Mouse (Mus musculus): ENCODE results near the gene Zbtb7a. TPM values are rescaled to one million over a fixed set of nuclear protein-coding genes. Genes with fewer than 3 reads are reported as not detected.
A peak's percentile ranks its signal among the peaks of the same experiment; 100 is the strongest.

The Zbtb7a gene
- polyA plus RNA-seq, 1 experiment from 2014 or later, result 26.6 TPM

DNA sequence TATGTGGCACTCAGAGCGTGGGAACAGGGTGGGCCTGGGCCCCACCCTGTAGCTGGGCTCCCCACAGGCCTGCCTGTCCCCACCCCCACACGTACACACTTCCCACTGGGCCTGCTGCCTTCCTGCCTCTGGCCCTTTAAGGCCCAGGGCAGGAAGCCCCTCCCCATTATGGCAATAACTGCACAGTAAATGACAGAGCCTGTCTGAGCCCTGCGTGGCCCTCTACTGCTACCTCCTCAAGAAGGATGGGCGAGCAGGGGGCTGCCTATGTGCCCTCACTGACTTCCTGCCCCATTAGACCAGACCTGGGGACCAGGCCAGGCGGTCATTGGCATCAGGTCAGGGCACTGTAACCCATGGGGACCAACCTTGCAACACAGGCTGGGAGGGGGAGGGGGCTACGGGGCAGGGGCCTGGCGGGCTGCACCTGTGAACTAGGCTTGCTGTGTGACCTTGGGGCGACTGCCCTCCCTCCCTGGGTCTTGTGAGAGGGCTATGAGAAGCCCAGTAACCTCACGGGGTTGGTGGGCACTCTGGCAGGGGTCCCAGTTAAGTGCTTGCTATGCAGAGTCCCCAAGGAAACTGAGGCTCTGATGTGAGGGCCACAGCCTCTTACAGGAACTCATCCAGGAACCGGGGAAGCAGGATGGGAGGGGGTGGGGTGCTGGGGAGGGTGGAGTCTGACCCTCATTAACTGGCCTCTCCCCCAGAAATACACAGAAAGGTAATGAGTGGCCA lies 5.9 kb downstream of the Zbtb7a start:
- peak overlapping the region; percentile 81 for H3K4me3 ChIP-seq (replicated peaks)
- WGBS, result 43% methylated on average over 10 of the region's 10 CpGs
- no peaks in the 10 kb centered on the region for H3K9me3 ChIP-seq (replicated peaks)
- ATAC-seq (replicated peaks; ENCODE audit: low FRiP score), result no peak
- H3K4me1 ChIP-seq, result peaks cover 52% of the 10 kb centered on the region
- H3K36me3 ChIP-seq, result peaks cover 34% of the 10 kb centered on the region
- peak overlapping the region; percentile 94 for H3K4me2 ChIP-seq
- no peaks in the 10 kb centered on the region for H3K27me3 ChIP-seq
- H3K9ac ChIP-seq, result peak overlapping the region; percentile 87; the same call in 1 of the 2 replicates
- 0 out of 2 replicates have a peak overlapping the region, but pooled peaks have one; percentile 92 for H3K27ac ChIP-seq

GRCm38 (mm10) chr10:81141455-81142210 lies 6.6 kb downstream of the Zbtb7a start:
- H3K4me3 ChIP-seq (replicated peaks), result peak overlapping the region; percentile 81

DNA sequence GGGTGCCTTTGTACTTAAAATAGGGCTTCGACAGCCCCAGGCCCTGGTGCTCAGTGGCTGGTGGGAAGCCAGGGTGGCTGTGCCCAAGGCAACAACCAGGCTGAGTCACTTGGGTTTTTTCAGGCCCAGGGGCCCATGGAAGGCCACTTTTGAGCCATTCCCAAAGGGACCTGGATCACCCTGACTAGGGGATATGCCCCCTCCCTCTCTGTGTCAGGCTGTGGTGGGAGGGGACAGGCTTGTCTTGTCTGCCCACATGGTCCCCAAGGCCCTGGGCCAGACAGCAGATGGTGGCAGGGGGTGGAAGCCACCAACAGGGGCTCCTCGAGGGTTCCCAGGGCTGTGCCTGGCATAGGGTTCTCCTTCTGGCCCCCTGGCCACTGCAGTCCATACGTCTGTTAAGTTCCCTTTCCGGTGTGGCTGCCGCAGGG lies 7.5 kb downstream of the Zbtb7a start:
- Histone ChIP-seq H3K9ac (no peak overlapping the region), H3K36me3 (peaks cover 51% of the 10 kb centered on the region), H3K9me3 (replicated peaks) (no peaks in the 10 kb centered on the region), H3K4me1 (peaks cover 49% of the 10 kb centered on the region), H3K27ac (0 out of 2 replicates have a peak overlapping the region, but pooled peaks have one; percentile 22), H3K27me3 (no peaks in the 10 kb centered on the region), H3K4me3 (replicated peaks) (no peak overlapping the region), H3K4me2 (no peak overlapping the region)
- 74% methylated on average over 5 of the region's 5 CpGs for WGBS
- no peak for ATAC-seq (replicated peaks; ENCODE audit: low FRiP score)

More at GRCm38 (mm10) chr10:81141455-81142210, 6.6 kb downstream of the Zbtb7a start:
- 80% methylated on average over 7 of the region's 7 CpGs for WGBS
- Histone ChIP-seq H3K4me2 (peak overlapping the region; percentile 94), H3K9ac (peak overlapping the region; percentile 17; the same call in 1 of the 2 replicates), H3K27me3 (no peaks in the 10 kb centered on the region), H3K9me3 (replicated peaks) (no peaks in the 10 kb centered on the region), H3K27ac (peak overlapping the region; percentile 18; the same call in 1 of the 2 replicates), H3K4me1 (peaks cover 49% of the 10 kb centered on the region), H3K36me3 (peaks cover 41% of the 10 kb centered on the region)
- no peak for ATAC-seq (replicated peaks; ENCODE audit: low FRiP score)

GRCm38 (mm10) chr10:81143157-81143633 lies 8.2 kb downstream of the Zbtb7a start:
- peaks cover 57% of the 10 kb centered on the region for H3K36me3 ChIP-seq
- WGBS, result 94% methylated on average over 7 of the region's 7 CpGs
- peaks cover 49% of the 10 kb centered on the region for H3K4me1 ChIP-seq
- no peak overlapping the region for H3K9ac ChIP-seq
- ATAC-seq (replicated peaks; ENCODE audit: low FRiP score), result no peak
- no peak overlapping the region for H3K4me3 ChIP-seq (replicated peaks)
- H3K27me3 ChIP-seq, result no peaks in the 10 kb centered on the region
- no peak overlapping the region for H3K4me2 ChIP-seq
- H3K9me3 ChIP-seq (replicated peaks), result no peaks in the 10 kb centered on the region
- H3K27ac ChIP-seq, result 0 out of 2 replicates have a peak overlapping the region, but pooled peaks have one; percentile 22

DNA sequence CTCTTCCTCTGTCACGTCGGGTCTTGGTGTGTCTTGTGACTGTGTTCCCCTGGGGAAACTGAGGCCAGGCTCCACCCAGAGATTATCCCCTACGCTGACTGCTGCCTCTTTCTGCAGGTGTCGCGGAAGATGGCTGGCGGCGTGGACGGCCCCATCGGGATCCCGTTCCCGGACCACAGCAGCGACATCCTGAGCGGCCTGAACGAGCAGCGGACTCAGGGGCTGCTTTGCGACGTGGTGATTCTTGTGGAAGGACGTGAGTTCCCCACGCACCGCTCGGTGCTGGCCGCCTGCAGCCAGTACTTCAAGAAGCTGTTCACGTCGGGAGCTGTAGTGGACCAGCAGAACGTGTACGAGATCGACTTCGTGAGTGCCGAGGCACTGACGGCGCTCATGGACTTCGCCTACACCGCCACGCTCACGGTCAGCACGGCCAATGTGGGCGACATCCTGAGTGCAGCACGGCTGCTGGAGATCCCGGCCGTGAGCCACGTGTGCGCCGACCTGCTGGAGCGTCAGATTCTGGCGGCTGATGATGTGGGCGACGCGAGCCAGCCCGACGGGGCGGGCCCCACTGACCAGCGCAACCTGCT lies 8.9 kb downstream of the Zbtb7a start:
- Histone ChIP-seq H3K9ac (no peak overlapping the region), H3K9me3 (replicated peaks) (no peaks in the 10 kb centered on the region), H3K27ac (no peak overlapping the region), H3K36me3 (peaks cover 64% of the 10 kb centered on the region), H3K27me3 (no peaks in the 10 kb centered on the region), H3K4me2 (no peak overlapping the region), H3K4me3 (replicated peaks) (no peak overlapping the region), H3K4me1 (peaks cover 41% of the 10 kb centered on the region)
- ATAC-seq (replicated peaks; ENCODE audit: low FRiP score), result no peak
- 97% methylated on average over 52 of the region's 52 CpGs for WGBS

GRCm38 (mm10) chr10:81144667-81145066 lies 9.6 kb downstream of the Zbtb7a start:
- no peak overlapping the region for H3K4me3 ChIP-seq (replicated peaks)
- no peak overlapping the region for H3K27ac ChIP-seq
- H3K4me2 ChIP-seq, result no peak overlapping the region
- H3K4me1 ChIP-seq, result peaks cover 34% of the 10 kb centered on the region
- ATAC-seq (replicated peaks; ENCODE audit: low FRiP score), result no peak
- no peaks in the 10 kb centered on the region for H3K9me3 ChIP-seq (replicated peaks)
- H3K9ac ChIP-seq, result no peak overlapping the region
- 84% methylated on average over 27 of the region's 27 CpGs for WGBS
- no peaks in the 10 kb centered on the region for H3K27me3 ChIP-seq
- H3K36me3 ChIP-seq, result peaks cover 72% of the 10 kb centered on the region

DNA sequence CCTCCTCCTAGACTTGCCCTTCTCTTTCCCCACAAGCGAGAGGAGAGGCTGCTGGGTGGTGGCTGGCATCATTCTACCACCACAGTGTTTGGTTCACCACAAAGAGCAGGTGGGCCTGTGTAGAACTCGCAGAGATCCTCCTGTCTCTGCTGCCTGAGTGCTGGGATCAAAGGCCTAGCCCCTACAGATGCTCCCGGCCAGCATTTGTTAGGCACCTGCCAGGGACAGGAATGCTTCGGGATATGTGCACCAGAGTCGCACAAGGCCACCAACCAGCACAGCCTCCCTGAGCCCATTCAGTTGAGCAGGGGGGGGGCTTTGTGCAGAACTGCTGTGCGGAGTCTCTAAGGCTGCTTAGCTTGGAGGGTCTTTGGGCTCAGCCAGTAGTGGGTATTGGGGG lies 10.3 kb downstream of the Zbtb7a start:
- no peaks in the 10 kb centered on the region for H3K9me3 ChIP-seq (replicated peaks)
- H3K27ac ChIP-seq, result no peak overlapping the region
- ATAC-seq (replicated peaks; ENCODE audit: low FRiP score), result no peak
- no peak overlapping the region for H3K4me3 ChIP-seq (replicated peaks)
- peaks cover 78% of the 10 kb centered on the region for H3K36me3 ChIP-seq
- H3K4me1 ChIP-seq, result peaks cover 28% of the 10 kb centered on the region
- H3K9ac ChIP-seq, result no peak overlapping the region
- H3K4me2 ChIP-seq, result no peak overlapping the region
- 93% methylated on average over 6 of the region's 6 CpGs for WGBS
- H3K27me3 ChIP-seq, result no peaks in the 10 kb centered on the region

GRCm38 (mm10) chr10:81145778-81146177 lies 10.8 kb downstream of the Zbtb7a start:
- no peak overlapping the region for H3K27ac ChIP-seq
- H3K9ac ChIP-seq, result no peak overlapping the region
- H3K9me3 ChIP-seq (replicated peaks), result no peaks in the 10 kb centered on the region
- no peaks in the 10 kb centered on the region for H3K27me3 ChIP-seq
- ATAC-seq (replicated peaks; ENCODE audit: low FRiP score), result no peak
- H3K36me3 ChIP-seq, result peaks cover 82% of the 10 kb centered on the region
- no peak overlapping the region for H3K4me3 ChIP-seq (replicated peaks)
- H3K4me2 ChIP-seq, result no peak overlapping the region
- peaks cover 23% of the 10 kb centered on the region for H3K4me1 ChIP-seq
- WGBS, result 83% methylated on average over 7 of the region's 7 CpGs

DNA sequence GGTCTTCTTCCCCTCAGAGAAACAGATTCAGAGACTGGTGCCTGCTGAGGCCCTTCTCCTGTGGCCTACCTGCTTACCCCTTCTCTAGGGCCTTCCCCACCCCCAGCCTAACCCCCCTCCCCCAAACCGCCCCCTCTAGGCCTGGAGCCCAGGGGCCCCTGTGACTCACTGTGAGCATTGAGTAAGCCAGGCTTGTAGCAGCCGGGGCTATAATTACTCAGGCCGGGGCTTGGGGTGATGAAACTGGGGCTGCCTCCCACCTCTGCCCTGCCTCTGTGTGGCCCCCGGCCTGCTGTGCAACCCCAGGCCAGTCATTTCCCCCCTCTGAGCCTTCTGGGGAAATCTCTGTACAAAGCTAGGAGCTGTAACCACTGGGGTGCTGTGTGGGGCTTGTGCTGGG lies 11.3 kb downstream of the Zbtb7a start:
- Histone ChIP-seq H3K9ac (no peak overlapping the region), H3K27me3 (no peaks in the 10 kb centered on the region), H3K27ac (no peak overlapping the region), H3K4me2 (no peak overlapping the region), H3K4me1 (peaks cover 18% of the 10 kb centered on the region), H3K4me3 (replicated peaks) (no peak overlapping the region), H3K9me3 (replicated peaks) (no peaks in the 10 kb centered on the region), H3K36me3 (peaks cover 86% of the 10 kb centered on the region)
- no peak for ATAC-seq (replicated peaks; ENCODE audit: low FRiP score)
- WGBS, result 84% methylated on average over 4 of the region's 4 CpGs

- Histone ChIP-seq H3K27me3 (no peaks in the 10 kb centered on the region), H3K4me3 (replicated peaks) (no peak overlapping the region), H3K27ac (no peak overlapping the region), H3K9ac (no peak overlapping the region), H3K4me1 (no peaks in the 10 kb centered on the region), H3K4me2 (no peak overlapping the region), H3K36me3 (peaks cover 90% of the 10 kb centered on the region), H3K9me3 (replicated peaks) (no peaks in the 10 kb centered on the region)
- WGBS, result 62% methylated on average over 6 of the region's 6 CpGs
- no peak for ATAC-seq (replicated peaks; ENCODE audit: low FRiP score)
Observed at GRCm38 (mm10) chr10:81151261-81151660, 16.2 kb downstream of the Zbtb7a start.

- Histone ChIP-seq H3K27me3 (no peaks in the 10 kb centered on the region), H3K9ac (no peak overlapping the region), H3K36me3 (peaks cover 90% of the 10 kb centered on the region), H3K4me1 (no peaks in the 10 kb centered on the region), H3K27ac (peak overlapping the region; percentile 24; the same call in 1 of the 2 replicates), H3K4me2 (no peak overlapping the region), H3K4me3 (replicated peaks) (no peak overlapping the region), H3K9me3 (replicated peaks) (no peaks in the 10 kb centered on the region)
- 0 out of 2 replicates have a peak, but pooled peaks have one; percentile 29 for ATAC-seq (replicated peaks; ENCODE audit: low FRiP score)
- WGBS, result 66% methylated on average over 12 of the region's 12 CpGs
Observed at GRCm38 (mm10) chr10:81152609-81153008, 17.6 kb downstream of the Zbtb7a start.

GRCm38 (mm10) chr10:81154313-81154712 lies 19.3 kb downstream of the Zbtb7a start:
- H3K27ac ChIP-seq, result no peak overlapping the region
- peaks cover 88% of the 10 kb centered on the region for H3K36me3 ChIP-seq
- 91% methylated on average over 12 of the region's 12 CpGs for WGBS

More at GRCm38 (mm10) chr10:81154313-81154712, 19.3 kb downstream of the Zbtb7a start:
- Histone ChIP-seq H3K4me1 (no peaks in the 10 kb centered on the region), H3K9ac (no peak overlapping the region), H3K4me3 (replicated peaks) (no peak overlapping the region), H3K27me3 (no peaks in the 10 kb centered on the region), H3K4me2 (no peak overlapping the region), H3K9me3 (replicated peaks) (no peaks in the 10 kb centered on the region)
- ATAC-seq (replicated peaks; ENCODE audit: low FRiP score), result no peak

All from kidney, embryonic 15.5 days (tissue).